Mouse (Mus musculus): ENCODE measurements around the gene Hnrnph2. TPM values are rescaled to one million over a fixed set of nuclear protein-coding genes. Genes with fewer than 3 reads are reported as not detected.

Gene Hnrnph2
- polyA plus RNA-seq, 1 experiment from 2014 or later, result 143 TPM

DNA sequence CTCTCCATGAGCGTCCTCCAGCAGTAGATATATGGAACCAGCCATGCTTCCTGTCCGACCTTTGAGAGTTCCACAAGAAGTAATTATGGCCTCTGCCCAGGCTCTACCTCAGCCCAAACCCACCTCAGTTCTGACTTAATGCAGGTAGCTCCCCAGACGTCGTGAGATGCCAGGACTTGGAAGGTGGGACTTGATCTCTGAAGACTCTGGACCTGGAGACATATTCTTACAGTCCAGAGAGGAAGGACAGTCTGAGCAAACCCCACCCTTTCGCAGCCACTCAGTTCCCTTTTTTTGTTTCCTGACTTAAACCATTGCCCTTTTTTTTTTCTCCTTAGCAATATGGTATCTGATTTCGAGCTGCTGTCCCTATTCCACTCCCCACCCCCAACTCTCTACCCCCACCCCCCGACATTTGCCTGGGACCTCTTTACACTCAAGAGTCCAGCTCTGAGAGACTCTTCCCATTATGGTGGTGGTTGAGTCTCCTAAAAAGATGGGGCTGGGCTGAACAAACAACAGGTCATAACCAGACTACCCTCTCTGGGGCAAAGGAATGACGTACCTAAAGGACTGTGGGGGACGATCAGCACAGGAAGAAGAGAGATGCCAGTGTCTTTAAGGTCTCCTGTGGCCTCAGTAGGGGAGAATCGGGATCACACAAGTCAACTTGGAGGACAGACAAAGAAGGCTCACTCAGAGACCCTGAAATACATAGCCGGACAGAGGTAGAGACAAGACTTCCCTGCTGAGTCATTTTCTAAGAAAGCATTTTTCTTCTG is 17.9 kb upstream of the Hnrnph2 start, which contains the start of gene Btk:
Gene Btk (minus strand): TSS at position 683 of the 782 bp plus-strand sequence.
- no peak within 1 kb of the TSS for H3K27ac ChIP-seq (ENCODE audit: low read length)
- no peak for ATAC-seq
- no peaks in the 10 kb centered on the region for H3K27me3 ChIP-seq (ENCODE audit: control insufficient read depth, insufficient read depth, low read depth, low read length)
- H3K9ac ChIP-seq (ENCODE audit: low read depth, low read length), result no peak within 1 kb of the TSS
- no peaks in the 10 kb centered on the region for H3K9me3 ChIP-seq (replicated peaks; ENCODE audit: control insufficient read depth, low read length, poor library complexity, severe bottlenecking)
- no peaks in the 10 kb centered on the region for H3K36me3 ChIP-seq (ENCODE audit: control insufficient read depth, insufficient read depth, low read length)
- peaks cover 7% of the 10 kb centered on the region; the same call in 1 of the 2 replicates for H3K4me1 ChIP-seq (ENCODE audit: control insufficient read depth, insufficient read depth, low read length)
- 89% methylated on average over 11 of the region's 11 CpGs for WGBS
- H3K4me2 ChIP-seq (ENCODE audit: low read length), result no peak within 1 kb of the TSS
- H3K4me3 ChIP-seq (ENCODE audit: low read depth, low read length), result no peak within 1 kb of the TSS

- Histone ChIP-seq H3K9me3 (replicated peaks; ENCODE audit: control insufficient read depth, low read length, poor library complexity, severe bottlenecking) (no peaks in the 10 kb centered on the region), H3K27ac (ENCODE audit: low read length) (peak within 1 kb of the TSS; percentile 76), H3K4me2 (ENCODE audit: low read length) (peak within 1 kb of the TSS; percentile 67), H3K36me3 (ENCODE audit: control insufficient read depth, insufficient read depth, low read length) (no peaks in the 10 kb centered on the region), H3K9ac (ENCODE audit: low read depth, low read length) (peak within 1 kb of the TSS; percentile 61), H3K4me3 (ENCODE audit: low read depth, low read length) (peak within 1 kb of the TSS; percentile 46), H3K27me3 (ENCODE audit: control insufficient read depth, insufficient read depth, low read depth, low read length) (no peaks in the 10 kb centered on the region), H3K4me1 (ENCODE audit: control insufficient read depth, insufficient read depth, low read length) (peaks cover 7% of the 10 kb centered on the region; the same call in 1 of the 2 replicates)
- WGBS, result 17% methylated on average over 45 of the region's 45 CpGs
- ATAC-seq, result peak; percentile 98
Measured at GRCm38 (mm10) chrX:134585103-134586002, 15.6 kb upstream of the Hnrnph2 start, which contains the start of gene Rpl36a. TSS of gene Rpl36a (plus strand) at chrX:134585654.

GRCm38 (mm10) chrX:134586447-134586846 is 14.5 kb upstream of the Hnrnph2 start:
- peak overlapping the region; percentile 46 for H3K4me3 ChIP-seq (ENCODE audit: low read depth, low read length)
- no peak for ATAC-seq
- H3K27me3 ChIP-seq (ENCODE audit: control insufficient read depth, insufficient read depth, low read depth, low read length), result no peaks in the 10 kb centered on the region
- H3K9me3 ChIP-seq (replicated peaks; ENCODE audit: control insufficient read depth, low read length, poor library complexity, severe bottlenecking), result no peaks in the 10 kb centered on the region
- WGBS, result 35% methylated on average over 8 of the region's 8 CpGs
- H3K27ac ChIP-seq (ENCODE audit: low read length), result no peak overlapping the region
- peaks cover 7% of the 10 kb centered on the region; the same call in 1 of the 2 replicates for H3K4me1 ChIP-seq (ENCODE audit: control insufficient read depth, insufficient read depth, low read length)
- peak overlapping the region; percentile 61 for H3K9ac ChIP-seq (ENCODE audit: low read depth, low read length)
- no peaks in the 10 kb centered on the region for H3K36me3 ChIP-seq (ENCODE audit: control insufficient read depth, insufficient read depth, low read length)
- H3K4me2 ChIP-seq (ENCODE audit: low read length), result peak overlapping the region; percentile 67

DNA sequence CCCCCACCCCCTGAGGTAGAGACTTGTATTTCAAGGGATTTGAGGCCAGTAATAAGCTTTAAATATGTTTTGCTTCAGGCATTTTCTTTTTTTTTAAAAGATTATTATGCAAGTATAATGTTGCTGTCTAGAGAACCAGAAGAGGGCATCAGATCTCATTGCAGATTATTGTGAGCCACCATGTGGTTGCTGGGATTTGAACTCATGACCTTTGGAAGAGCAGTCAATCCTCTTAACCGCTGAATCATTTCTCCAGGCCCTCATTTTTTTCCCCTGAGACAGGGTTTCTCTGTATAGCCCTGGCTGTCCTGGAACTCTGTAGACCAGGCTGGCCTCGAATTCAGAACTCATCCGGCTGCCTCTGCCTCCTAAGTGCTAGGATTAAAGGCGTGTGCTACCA is 12.7 kb upstream of the Hnrnph2 start:
- no peaks in the 10 kb centered on the region for H3K27me3 ChIP-seq (ENCODE audit: control insufficient read depth, insufficient read depth, low read depth, low read length)
- H3K27ac ChIP-seq (ENCODE audit: low read length), result no peak overlapping the region
- peaks cover 7% of the 10 kb centered on the region; the same call in 1 of the 2 replicates for H3K4me1 ChIP-seq (ENCODE audit: control insufficient read depth, insufficient read depth, low read length)
- no peaks in the 10 kb centered on the region for H3K36me3 ChIP-seq (ENCODE audit: control insufficient read depth, insufficient read depth, low read length)
- no peaks in the 10 kb centered on the region for H3K9me3 ChIP-seq (replicated peaks; ENCODE audit: control insufficient read depth, low read length, poor library complexity, severe bottlenecking)
- ATAC-seq, result no peak
- H3K9ac ChIP-seq (ENCODE audit: low read depth, low read length), result no peak overlapping the region
- WGBS, result 72% methylated on average over 4 of the region's 4 CpGs
- H3K4me3 ChIP-seq (ENCODE audit: low read depth, low read length), result no peak overlapping the region
- H3K4me2 ChIP-seq (ENCODE audit: low read length), result no peak overlapping the region

- Histone ChIP-seq H3K4me1 (ENCODE audit: control insufficient read depth, insufficient read depth, low read length) (peaks cover 7% of the 10 kb centered on the region; the same call in 1 of the 2 replicates), H3K9me3 (replicated peaks; ENCODE audit: control insufficient read depth, low read length, poor library complexity, severe bottlenecking) (no peaks in the 10 kb centered on the region), H3K4me3 (ENCODE audit: low read depth, low read length) (no peak overlapping the region), H3K9ac (ENCODE audit: low read depth, low read length) (no peak overlapping the region), H3K27ac (ENCODE audit: low read length) (no peak overlapping the region), H3K36me3 (ENCODE audit: control insufficient read depth, insufficient read depth, low read length) (no peaks in the 10 kb centered on the region), H3K4me2 (ENCODE audit: low read length) (no peak overlapping the region), H3K27me3 (ENCODE audit: control insufficient read depth, insufficient read depth, low read depth, low read length) (no peaks in the 10 kb centered on the region)
- WGBS, result 88% methylated on average over 3 of the region's 3 CpGs
- ATAC-seq, result no peak
Measured at GRCm38 (mm10) chrX:134588997-134589396, 12.0 kb upstream of the Hnrnph2 start.

- peaks cover 7% of the 10 kb centered on the region; the same call in 1 of the 2 replicates for H3K4me1 ChIP-seq (ENCODE audit: control insufficient read depth, insufficient read depth, low read length)
- no peaks in the 10 kb centered on the region for H3K36me3 ChIP-seq (ENCODE audit: control insufficient read depth, insufficient read depth, low read length)
- no peak overlapping the region for H3K4me3 ChIP-seq (ENCODE audit: low read depth, low read length)
- no peak overlapping the region for H3K4me2 ChIP-seq (ENCODE audit: low read length)
- no peak for ATAC-seq
- WGBS, result 74% methylated on average over 5 of the region's 5 CpGs
- no peak overlapping the region for H3K9ac ChIP-seq (ENCODE audit: low read depth, low read length)
- no peaks in the 10 kb centered on the region for H3K27me3 ChIP-seq (ENCODE audit: control insufficient read depth, insufficient read depth, low read depth, low read length)
- H3K9me3 ChIP-seq (replicated peaks; ENCODE audit: control insufficient read depth, low read length, poor library complexity, severe bottlenecking), result no peaks in the 10 kb centered on the region
- no peak overlapping the region for H3K27ac ChIP-seq (ENCODE audit: low read length)
Measured at GRCm38 (mm10) chrX:134589836-134590235, 11.1 kb upstream of the Hnrnph2 start.

- peak overlapping the region; percentile 58 for H3K9ac ChIP-seq (ENCODE audit: low read depth, low read length)
- 32% methylated on average over 10 of the region's 10 CpGs for WGBS
- H3K4me3 ChIP-seq (ENCODE audit: low read depth, low read length), result peak overlapping the region; percentile 51
- no peaks in the 10 kb centered on the region for H3K9me3 ChIP-seq (replicated peaks; ENCODE audit: control insufficient read depth, low read length, poor library complexity, severe bottlenecking)
- H3K4me2 ChIP-seq (ENCODE audit: low read length), result peak overlapping the region; percentile 66
- peaks cover 17% of the 10 kb centered on the region for H3K4me1 ChIP-seq (ENCODE audit: control insufficient read depth, insufficient read depth, low read length)
- peak; percentile 5; the same call in 1 of the 2 replicates for ATAC-seq
- H3K27ac ChIP-seq (ENCODE audit: low read length), result peak overlapping the region; percentile 68
- H3K27me3 ChIP-seq (ENCODE audit: control insufficient read depth, insufficient read depth, low read depth, low read length), result no peaks in the 10 kb centered on the region
- H3K36me3 ChIP-seq (ENCODE audit: control insufficient read depth, insufficient read depth, low read length), result no peaks in the 10 kb centered on the region; the same call in 1 of the 2 replicates
Measured at GRCm38 (mm10) chrX:134599922-134600565, 935 bp upstream of the Hnrnph2 start.

DNA sequence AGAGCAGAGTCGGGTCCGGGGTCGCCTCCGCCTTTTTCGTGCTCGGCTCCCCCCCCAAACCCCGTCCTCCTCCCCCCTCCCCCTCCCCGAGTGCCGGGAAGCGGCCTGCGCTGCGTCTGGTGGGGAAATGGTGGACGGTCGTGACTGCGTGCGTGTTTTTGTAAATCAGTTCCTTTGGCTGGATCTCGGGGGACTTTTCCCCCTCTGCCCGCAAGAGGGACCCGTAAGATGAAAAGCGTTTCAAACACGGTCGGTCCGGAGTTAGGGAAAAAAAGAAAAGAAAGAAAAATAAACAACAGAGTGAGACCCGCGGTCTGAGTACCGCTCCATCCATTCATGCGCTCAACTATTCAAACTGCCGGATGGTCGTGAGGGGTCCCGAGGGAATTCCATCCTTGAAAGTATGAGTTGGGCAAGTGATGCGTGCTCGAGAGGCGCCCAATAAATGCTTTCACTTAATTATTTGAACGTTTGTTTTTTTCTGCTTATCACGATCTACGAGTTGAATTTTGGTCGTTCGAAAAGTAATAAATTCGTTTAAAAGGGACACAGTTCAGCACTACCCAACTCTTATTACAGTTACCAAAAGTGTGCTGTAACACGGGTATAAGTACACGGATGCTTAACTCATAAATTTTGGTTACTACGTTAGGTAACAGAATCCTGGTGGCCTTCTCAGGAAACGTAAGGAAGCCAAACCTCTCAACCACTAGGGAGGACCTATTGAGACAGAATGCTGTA is 571 bp downstream of the Hnrnph2 start:
- ATAC-seq, result peak; percentile 89
- peak overlapping the region; percentile 51 for H3K4me3 ChIP-seq (ENCODE audit: low read depth, low read length)
- 20% methylated on average over 43 of the region's 43 CpGs for WGBS

More for the DNA sequence above, 571 bp downstream of the Hnrnph2 start:
- no peaks in the 10 kb centered on the region; the same call in 1 of the 2 replicates for H3K36me3 ChIP-seq (ENCODE audit: control insufficient read depth, insufficient read depth, low read length)
- H3K9ac ChIP-seq (ENCODE audit: low read depth, low read length), result peak overlapping the region; percentile 65
- no peaks in the 10 kb centered on the region for H3K27me3 ChIP-seq (ENCODE audit: control insufficient read depth, insufficient read depth, low read depth, low read length)
- H3K4me2 ChIP-seq (ENCODE audit: low read length), result peak overlapping the region; percentile 58
- peak overlapping the region; percentile 91 for H3K27ac ChIP-seq (ENCODE audit: low read length)
- no peaks in the 10 kb centered on the region for H3K9me3 ChIP-seq (replicated peaks; ENCODE audit: control insufficient read depth, low read length, poor library complexity, severe bottlenecking)
- peaks cover 17% of the 10 kb centered on the region for H3K4me1 ChIP-seq (ENCODE audit: control insufficient read depth, insufficient read depth, low read length)

Data from midbrain, embryonic 16.5 days (tissue).